Mouse (Mus musculus) gastrocnemius, adult 8-10 months (tissue): ENCODE results near the gene Mip. TPM values are rescaled to one million over a fixed set of nuclear protein-coding genes. Genes with fewer than 3 reads are reported as not detected.
A peak's percentile ranks its signal among the peaks of the same experiment; 100 is the strongest.
"Not testable (repeated sequence)": the region's sequence is repeated elsewhere in the genome, so short reads cannot be mapped to it uniquely, and the experiment has no call there.

Experiments used
- DNase-seq, 2 experiments: peaks; one replicate each; pipeline ENCODE4 v3.0.0; 2022; ENCODE audit warnings: low spot score in 2 of 2
- total RNA-seq, 4 experiments: library from RNA; stranded (reverse); gene quantifications; 2 replicates each; pipeline ENCODE4 v1.2.4; 2022

Mip gene
- total RNA-seq, 4 experiments from 2014 or later: not detected

DNA sequence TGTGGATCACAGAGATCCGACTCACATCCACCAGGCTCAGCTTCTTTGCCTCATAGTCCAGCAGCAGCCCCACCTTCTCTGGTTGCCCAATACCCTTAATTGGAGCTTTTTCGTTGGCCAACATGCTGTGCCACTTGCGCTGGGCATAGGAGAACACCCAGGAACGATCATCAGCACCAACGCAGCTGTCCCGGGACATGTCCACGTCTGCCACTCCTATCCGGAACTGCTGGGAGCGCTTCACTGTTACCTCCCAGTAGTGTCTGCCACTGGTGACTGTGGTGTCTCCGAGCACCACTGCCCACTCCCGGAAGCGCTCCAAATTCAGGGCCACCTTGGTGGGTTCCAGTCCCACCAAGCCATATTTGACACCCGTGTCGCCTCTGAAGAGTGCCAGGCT lies 14.7 kb upstream of the Mip start:
- no peak for DNase-seq

DNA sequence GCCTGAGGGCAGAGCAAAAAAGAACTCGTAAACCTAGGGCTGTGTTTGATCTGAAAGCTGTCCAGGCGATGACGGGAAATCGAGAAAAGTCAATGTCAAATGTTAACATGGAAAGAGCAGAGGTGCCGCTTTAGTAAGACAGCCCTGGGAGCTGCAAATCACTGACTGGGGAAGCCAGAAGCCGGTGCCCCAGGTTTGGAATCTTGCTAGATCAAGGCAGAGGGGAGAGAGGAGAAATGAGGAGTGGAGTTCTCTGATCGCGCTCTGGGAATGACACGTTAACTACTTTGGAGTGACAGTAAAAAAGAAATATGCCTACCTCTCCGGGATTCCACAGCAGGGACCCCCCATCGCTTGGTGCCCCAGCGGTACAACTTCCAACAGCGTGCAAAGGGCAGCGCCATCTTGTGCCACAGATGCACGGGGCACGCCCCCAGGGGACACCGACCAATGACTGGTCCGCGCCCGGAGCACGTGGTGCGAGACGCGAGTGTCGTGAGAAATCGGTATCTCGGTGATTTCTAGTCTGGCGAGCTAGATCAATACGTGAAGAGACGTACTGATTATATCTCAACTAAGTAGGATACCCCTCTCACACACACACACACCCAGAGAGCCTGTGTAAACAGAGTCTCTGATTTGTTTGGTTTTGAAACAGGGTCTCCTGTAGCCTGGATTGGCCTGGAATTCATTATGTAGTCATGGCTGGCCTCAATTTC lies 14.1 kb upstream of the Mip start, which contains the start of gene Spryd4:
TSS of gene Spryd4 (minus strand) at position 418 of the 719 bp plus-strand sequence.
- DNase-seq: peak; percentile 85

DNA sequence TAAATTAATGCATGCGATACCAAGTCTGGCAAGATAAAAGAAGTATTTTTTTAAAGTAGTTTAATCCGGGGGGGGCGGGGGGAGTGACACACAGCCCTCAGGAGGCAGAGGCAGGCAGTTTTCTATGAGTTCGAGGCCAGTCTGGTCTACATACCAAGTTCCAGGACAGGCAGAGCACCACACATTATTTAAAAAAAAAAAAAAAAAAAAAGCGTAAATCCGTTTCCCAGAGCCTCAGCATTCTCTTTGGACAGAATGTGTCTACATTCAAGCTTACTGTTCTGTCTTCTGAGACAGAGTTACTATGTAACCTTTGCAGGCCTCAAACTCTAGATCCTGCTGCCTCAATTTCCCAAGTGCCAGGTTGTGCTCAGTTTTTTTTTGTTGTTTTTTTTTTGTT lies 13.5 kb upstream of the Mip start:
- DNase-seq: no peak

DNA sequence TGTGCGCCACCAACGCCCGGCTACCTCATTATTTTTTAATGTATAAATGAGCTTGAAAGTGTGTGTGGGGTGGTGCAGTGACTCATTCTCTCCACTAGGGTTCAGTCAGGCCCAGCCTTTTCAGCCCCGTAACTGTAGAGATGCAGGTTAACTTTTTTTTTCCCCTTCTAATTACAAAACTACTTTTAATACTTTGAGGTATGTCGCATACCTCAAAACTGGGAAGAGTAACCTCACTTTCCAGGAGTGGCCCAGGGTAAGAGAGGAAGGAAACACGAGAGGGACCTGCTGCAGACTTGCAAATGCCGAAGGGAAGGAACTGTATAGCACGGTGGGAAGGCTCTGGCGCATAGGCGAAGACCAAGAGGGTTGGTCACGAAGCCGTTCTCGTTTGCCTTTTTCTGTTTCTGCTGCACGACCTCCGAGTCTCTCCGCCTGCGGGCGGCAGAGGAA lies 12.7 kb upstream of the Mip start:
- peak in 1 of 2 experiments; percentile 35 for DNase-seq

DNA sequence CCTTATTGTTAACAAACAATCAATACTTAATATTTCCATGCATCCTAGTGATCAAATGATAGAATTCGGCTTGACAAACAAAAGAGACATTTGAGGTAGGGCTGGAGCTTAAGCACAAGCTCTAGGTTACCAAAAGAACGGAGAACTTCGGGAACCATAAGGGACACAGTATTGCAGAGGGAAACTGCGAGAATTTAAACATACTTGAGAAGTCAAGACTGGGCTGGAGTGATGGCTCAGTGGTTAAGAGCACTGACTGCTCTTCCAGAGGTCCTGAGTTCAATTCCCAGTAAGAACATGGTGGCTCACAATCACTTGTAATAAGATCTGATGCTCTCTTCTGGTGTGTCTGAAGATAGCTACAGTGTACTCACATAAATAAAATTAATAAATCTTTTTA lies 11.5 kb upstream of the Mip start:
- not testable (repeated sequence) for DNase-seq

DNA sequence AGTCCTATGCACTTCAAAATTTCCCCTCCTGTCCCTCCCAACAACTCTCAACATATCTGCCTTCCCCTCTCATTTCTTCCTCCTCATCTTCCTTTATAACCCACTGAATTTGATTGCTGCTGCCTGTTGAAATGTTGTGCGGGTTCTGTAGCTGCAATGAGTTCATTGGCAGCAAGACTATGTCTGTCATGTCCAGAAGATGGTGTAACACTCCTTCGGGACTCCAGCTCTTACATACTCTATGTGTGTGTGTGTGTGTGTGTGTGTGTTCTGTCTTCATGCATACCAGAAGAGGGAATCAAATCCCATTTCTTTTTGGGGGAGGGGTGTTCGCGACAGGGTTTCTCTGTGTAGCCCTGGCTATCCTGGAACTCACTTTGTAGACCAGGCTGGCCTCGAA lies 10.7 kb upstream of the Mip start:
- DNase-seq: no peak

DNA sequence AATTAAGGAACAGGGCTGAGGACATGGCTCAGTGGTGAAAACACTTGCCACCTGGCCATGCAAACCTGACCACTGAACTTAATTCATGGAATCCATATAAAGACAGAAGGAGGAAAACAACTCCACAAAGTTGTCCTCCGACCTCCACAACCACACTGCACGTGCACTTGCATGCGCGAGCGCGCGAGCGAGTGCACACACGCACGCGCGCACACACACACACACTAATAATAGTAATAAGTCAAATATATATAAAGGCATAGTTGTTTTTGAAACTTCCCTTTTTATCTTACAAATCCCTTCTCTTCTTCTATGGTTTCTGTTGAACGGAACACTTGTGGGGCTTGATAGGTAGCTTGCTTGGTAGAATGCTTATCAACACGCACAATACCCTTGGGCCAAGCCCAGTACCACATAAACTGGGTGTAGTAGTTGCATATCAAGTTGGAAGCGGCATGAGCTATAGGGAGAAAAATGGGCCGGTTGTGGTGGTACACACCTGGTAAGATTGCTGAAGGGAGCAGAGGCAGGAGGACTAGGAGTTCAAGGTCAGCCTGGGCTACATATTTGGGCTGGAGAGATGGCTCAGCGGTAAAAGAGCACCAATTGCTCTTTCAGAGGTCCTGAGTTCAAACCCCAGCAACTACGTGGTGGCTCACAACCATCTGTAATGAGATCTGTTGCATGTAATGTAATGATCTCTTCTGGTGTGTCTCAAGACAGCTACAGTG lies 7.1 kb upstream of the Mip start:
- no peak for DNase-seq

DNA sequence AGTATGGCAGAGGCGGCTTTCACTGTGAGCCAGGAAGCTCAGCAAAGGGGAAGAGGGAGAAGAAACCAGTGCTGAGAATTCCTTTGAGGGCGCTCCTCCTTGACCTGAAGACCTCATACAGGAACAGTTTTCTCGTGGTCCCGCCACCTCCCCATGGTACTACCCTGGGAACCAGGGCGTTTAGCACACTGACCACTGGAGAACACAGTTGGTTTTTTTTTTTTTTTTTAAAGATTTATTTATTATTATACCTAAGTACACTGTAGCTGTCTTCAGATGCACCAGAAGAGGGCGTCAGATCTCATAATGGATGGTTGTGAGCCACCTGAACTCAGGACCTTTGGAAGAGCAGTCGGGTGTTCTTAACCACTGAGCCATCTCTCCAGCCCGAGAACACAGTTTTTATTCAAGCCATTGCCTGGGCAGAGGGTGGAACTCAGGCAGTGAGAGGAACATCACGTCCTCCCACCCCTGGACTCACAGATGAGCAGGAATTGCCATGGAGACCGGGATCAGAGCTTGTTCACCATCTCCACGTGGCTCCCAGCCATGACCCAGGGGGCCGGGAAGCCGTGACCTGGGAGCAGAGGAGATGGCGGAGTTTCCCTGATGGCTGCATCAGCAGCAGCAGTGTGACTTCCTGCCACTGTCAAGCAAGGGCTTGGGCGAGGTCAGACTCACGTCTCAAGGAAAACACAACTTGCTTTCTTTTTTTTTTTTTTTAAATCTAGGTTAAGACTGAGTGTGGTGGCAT lies 3.9 kb upstream of the Mip start:
- no peak for DNase-seq

DNA sequence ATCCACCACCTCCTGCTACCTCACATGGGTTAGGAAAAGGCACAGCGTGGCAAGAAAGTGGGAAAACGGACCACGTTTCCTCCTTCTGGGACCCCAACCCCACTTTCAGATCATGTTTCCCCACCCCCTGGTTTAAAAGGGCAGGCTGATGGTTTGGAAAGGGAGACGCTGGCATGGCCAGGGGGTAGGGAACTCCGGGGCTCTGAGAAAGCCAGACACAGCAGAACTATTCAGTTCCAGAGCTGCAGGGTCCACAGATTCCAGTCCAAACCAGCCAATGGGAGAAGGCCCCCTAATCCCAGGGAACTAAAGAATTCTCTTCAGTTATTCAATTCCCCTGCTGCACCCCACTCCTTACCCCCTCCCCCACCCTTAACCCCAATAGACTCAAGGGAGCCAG lies 574 bp upstream of the Mip start:
- DNase-seq: no peak

DNA sequence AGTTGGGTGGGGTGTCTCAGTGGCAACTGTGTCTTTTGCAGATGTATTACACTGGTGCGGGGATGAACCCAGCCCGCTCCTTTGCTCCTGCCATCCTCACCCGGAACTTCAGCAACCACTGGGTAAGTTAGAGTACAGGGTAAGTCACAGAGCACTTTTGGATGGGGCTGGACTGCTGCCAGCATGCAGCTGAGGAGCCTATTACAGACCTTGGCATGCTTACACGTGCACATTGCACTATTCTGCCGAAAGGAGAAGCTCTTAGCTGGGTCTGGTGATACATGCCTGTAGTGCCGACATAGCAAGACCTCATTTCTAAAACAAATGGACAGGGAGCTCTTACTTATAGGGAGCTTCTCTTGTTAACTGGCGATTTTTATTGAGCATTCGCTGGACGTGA lies 2.0 kb downstream of the Mip start:
- no peak for DNase-seq

DNA sequence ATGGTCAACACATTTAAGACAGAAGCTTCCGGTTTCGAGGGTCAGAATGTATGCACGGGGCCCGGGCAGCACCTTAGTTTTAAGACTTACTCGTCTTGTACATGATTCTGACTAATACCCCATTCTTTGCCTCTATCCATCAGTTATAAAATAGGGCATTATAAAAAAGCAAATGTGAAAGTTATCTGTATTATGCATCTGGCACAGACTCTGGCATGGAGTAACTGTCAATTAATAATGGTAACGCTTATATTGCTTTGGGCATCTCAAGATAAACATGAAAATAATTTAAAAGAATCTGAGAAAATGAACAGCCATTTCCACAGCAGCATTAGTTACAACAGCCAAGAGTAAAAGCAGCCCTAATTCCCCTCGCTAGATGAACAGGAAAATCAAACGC lies 2.4 kb downstream of the Mip start:
- no peak for DNase-seq

DNA sequence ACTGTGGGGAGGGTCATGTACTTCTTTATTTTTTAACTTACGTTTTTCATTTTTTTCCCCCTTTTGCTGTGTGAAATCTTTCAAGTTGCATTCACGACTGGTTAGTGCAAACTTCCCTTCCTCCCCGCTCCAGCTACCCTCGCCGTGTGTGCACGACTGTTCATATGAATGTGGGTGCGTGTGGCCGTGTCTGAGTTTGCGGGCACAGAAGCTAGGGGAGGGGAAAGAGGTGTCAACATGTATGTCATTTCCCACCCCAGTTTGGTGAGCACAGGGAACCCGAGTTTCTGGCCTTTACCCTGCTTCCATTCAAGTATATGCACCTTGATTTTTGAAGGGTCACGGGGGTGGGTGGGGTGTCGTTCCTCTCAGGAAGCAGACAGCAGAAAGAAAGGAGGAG lies 4.9 kb downstream of the Mip start:
- no peak for DNase-seq

DNA sequence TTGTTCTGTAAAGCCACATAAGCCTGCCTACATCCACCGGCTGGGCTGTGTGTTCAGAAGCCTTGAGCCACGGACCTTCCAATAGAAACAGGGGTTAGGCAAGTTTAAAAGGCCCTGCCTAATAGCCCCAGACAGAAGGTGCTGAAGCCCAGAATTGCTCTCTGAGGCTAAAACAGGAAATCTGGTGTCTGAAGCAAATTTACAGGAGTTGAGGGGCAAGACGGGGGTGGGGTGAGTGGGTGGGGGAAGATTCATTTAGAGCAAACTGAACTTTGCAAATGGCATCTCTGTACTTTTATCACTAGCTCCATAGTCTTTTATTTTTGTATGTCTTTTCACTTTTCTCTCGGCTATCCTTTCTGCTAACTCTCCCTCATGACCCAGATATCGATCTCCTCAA lies 5.5 kb downstream of the Mip start:
- no peak for DNase-seq

DNA sequence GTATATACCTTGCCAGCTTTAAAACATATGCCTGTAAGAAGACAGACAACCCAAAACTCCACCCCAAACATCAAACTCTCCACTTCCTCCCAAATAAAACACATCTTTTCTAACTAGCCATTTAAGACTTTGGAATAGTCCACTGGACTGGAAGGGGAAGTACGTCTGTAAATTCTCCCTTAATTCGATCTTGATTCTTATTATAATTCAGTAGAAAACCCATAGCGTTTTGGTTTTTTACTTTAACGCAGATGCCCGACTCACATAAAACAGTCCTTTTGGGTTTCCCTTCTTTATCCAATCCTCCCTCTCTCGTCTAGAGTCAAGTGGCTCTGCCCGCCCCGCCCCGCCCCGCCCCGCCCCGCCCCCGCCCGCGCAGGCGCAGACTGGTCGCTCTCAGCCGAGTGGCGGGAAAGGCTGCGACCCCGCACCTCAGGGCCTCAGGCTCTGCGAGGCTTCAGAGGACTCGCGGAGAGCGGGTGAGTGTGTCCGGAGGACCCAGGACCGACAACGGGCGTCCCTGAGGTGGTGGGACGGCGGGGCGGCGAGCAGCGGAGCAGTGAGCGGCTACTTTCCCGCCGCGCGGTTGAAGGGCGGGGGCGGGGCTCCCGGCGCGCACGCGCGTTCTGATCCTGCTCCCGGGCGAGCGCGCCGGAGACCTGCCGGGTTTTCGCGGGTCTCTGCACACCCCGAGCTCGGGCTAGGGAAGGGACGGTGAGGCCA lies 6.2 kb downstream of the Mip start, which contains the start of gene Timeless:
TSS of gene Timeless (plus strand) at position 369 of the 723 bp plus-strand sequence.
- DNase-seq: peak; percentile 72 to 81

DNA sequence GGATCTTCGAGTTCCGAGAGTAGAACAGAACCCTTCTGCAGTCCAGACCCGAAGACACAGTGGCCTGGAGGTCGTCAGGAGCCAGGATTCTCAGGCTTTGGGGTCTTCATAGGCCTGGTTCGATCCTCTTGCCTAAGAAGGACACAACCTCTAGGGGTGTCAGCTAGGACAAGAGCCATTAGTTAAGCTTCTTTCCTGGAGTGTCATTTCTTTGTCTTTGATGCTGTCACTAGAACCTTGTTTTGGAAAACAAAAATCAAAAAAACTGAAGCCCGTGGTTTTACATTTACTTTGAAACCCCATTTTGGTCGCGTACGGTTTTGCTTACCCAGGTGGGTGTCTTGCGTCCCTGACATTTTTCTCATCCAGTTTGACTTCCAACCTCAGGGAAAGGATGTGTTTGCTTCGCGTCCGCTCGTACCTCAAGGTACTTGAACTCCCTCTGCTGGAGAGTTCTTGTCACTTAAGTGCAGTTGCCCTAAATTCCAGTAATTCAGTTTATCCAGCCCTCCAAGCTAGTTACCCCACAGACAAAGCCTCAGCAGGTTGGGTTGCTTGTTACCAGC lies 6.9 kb downstream of the Mip start:
- no peak for DNase-seq

DNA sequence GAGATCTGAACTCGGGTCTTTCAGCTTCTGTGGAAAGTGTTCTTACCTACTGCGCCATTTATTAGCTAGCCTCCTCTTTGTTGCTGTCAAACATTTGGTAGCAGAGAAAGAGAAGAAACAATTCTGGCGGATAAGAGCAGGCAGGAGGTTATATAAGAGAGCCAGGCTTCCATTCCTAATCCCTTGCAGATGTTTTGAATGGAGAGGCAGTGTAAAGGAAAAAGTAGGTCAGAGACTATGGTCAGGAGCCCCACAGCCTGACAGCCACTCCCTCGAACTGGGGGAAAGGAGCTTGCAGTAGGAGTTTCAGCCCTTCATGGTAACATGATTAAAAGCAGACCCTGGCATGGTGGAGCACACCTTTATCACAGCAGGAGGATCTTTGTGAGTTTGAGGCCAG lies 10.7 kb downstream of the Mip start:
- DNase-seq: no peak

DNA sequence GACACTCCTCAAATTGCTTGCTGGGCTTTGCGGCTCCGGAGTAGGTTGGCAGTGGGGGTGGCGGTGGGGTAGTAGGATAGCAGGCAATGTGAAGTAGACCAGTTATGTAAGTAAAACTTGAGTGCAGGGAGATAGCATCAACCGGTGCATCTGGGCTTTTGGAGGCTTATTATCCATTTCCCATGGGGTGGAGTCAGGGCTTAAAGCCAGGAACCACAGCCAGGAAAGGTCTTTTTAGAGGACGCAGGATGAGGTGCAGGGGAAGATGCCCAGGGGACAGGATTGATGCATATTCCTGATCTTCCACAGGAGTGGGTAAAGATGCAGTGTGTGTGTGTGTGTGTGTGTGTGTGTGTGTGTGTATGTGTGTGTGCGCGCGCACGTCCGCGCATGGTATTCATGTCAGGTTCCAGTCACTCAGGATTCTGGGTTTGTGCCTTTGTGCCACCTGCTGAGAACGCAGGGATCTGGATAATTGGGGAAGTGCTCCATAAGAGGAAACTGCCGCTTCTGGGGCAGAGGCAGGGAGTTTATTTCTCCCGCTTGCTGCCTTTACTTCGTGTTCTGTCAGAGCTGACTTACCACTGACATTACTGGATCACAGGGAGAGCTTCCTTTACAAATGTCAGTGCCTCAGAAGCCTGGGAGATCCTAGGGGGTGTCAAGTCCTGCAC lies 12.3 kb downstream of the Mip start:
- peak in 1 of 2 experiments; percentile 19 for DNase-seq

DNA sequence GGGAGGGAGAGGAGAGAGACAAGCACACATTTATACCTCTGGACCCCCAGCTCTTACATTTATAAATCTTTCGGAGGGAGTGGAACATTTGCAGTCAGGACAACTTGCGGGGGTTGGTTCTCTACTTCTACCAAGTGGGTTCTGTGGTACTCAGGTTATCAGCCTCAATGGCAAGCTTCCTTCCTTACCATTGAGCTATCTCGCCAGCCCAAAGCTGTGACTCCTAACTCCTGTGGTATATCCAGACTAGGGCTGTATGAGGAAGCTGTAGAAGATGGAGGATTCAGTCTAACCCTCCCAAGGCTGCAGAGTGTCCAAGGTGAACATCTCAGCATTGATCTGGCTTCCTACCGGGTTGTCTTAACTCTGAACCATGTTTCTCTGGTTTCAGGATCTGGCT lies 13.5 kb downstream of the Mip start:
- DNase-seq: no peak

DNA sequence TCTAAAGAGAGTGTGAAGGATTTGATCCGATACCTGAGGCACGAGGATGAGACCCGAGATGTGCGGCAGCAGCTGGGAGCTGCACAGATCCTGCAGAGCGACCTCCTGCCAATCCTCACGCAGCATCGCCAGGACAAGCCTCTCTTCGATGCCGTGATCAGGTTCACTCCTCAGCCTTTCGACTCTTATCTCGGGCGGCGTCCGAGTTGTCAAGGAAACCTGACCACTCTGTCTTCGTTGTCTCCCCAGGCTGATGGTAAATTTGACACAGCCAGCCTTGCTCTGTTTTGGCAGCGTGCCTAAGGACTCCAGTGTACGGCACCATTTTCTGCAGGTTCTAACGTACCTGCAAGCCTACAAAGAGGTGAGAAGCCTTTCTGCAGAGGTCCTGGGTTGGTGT lies 14.5 kb downstream of the Mip start:
- no peak for DNase-seq

DNA sequence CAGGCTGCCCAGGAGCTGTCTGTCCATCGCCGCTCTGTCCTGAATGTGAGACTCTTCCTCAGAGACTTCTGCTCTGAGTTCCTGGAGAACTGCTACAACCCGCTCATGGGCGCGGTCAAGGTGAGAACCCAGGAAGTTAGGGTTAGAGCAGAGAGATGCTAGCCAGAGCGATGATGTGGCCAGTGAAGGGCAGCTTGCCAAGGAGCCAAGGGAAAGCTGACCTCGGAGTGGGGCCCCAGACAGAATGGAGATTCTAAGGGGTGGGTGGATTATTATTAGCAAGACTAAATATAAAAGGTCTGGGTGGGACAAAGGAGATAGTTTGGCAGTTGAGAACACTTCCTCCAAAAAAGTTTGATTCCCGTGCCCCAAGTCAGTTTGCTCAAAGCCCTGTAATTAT lies 17.6 kb downstream of the Mip start:
- no peak for DNase-seq

DNA sequence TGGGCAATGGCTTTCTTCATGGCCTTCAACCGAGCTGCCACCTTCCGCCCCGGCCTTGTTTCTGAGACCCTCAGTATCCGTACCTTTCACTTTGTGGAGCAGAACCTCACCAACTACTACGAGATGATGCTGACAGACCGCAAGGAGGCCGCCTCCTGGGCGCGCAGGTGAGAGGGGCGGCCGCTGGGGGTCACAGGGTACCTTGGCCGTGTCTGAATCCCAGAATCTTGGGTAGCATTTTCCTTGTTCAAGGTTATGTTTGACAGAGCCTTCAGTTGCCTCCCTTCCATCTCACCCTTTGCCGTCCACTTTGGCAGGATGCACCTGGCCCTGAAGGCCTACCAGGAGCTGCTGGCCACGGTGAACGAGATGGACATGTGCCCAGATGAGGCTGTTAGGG lies 18.5 kb downstream of the Mip start:
- no peak for DNase-seq
